Mouse (Mus musculus) lung, embryonic 15.5 days (tissue): ENCODE measurements around the gene Itga7. TPM values are rescaled to one million over a fixed set of nuclear protein-coding genes. Genes with fewer than 3 reads are reported as not detected.

Source experiments
- ATAC-seq: fragments of 200-750 bp; cut with Nextera tagmentation; 2 replicates; pipeline ENCODE4 v1.8.0; 2017; ENCODE audit warnings: moderate number of reproducible peaks, borderline replicate concordance; ENCODE audit not compliant: low FRiP score, low TSS enrichment; ENCODE audit errors: extremely low read depth
- H3K27ac ChIP-seq: fragments of 300-500 bp; sonication (generic); 2 replicates; pipeline ENCODE4 v1.5.1; 2015; ENCODE audit warnings: moderate library complexity, mild to moderate bottlenecking, inconsistent platforms
- H3K27me3 ChIP-seq: fragments of 300-500 bp; sonication (generic); 2 replicates; pipeline ENCODE4 v1.6.1; 2015; ENCODE audit warnings: inconsistent platforms
- H3K36me3 ChIP-seq: fragments of 300-500 bp; sonication (generic); 2 replicates; pipeline ENCODE4 v1.6.1; 2015; ENCODE audit warnings: inconsistent platforms
- H3K4me1 ChIP-seq: fragments of 300-500 bp; sonication (generic); 2 replicates; pipeline ENCODE4 v1.6.1; 2015; ENCODE audit warnings: inconsistent platforms
- H3K4me2 ChIP-seq: fragments of 300-500 bp; sonication (generic); 2 replicates; pipeline ENCODE4 v1.6.1; 2015; ENCODE audit warnings: inconsistent platforms, mild to moderate bottlenecking, moderate library complexity
- H3K4me3 ChIP-seq: fragments of 300-500 bp; sonication (generic); 2 replicates; pipeline ENCODE4 v1.5.1; 2015; ENCODE audit warnings: mild to moderate bottlenecking, inconsistent platforms
- H3K9ac ChIP-seq: fragments of 300-500 bp; sonication (generic); 2 replicates; pipeline ENCODE4 v1.6.1; 2015; ENCODE audit warnings: inconsistent platforms
- H3K9me3 ChIP-seq: fragments of 300-500 bp; sonication (generic); 2 replicates; pipeline ENCODE4 v1.6.1; 2016; ENCODE audit warnings: inconsistent platforms
- WGBS: fragments of 180-500 bp; shearing (Covaris S2); methylation state at CpG from one replicate; pipeline ENCODE4 v1.1.7; 2015; 5-methylcytosine and 5-hydroxymethylcytosine counted together
- polyA plus RNA-seq: library from polyadenylated mRNA; unstranded; fragments of >200 nt; fragmentation: Nextera tagmentation; extraction: Ambion mirVana; gene quantifications from 2 replicates; pipeline ENCODE4 v1.2.1, GENCODE M21; 2015

Itga7 gene
- polyA plus RNA-seq, 1 experiment from 2014 or later = 5.0 TPM

DNA sequence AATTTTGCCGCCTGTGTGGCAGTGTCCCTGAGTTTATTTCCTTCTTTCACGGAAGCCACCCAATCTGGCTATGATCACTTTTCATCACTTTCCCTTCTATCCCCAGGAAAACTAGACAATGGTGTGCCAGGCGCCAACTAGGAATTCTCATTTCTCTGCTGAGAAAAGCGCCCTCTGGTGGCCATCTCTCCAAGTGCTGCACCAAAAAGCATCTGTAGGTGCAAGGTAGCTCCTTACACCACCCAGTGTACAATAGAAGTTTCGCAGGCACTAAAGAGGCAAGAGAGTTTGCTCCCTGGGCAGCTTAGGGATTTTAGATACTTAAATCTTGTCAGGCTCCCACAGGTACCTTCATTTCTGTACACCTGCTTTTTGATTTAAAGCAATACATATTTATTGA is 20.4 kb upstream of the Itga7 start:
- no peak overlapping the region for H3K4me2 ChIP-seq
- 0 out of 2 replicates have a peak overlapping the region, but pooled peaks have one; percentile 30 for H3K27ac ChIP-seq

DNA sequence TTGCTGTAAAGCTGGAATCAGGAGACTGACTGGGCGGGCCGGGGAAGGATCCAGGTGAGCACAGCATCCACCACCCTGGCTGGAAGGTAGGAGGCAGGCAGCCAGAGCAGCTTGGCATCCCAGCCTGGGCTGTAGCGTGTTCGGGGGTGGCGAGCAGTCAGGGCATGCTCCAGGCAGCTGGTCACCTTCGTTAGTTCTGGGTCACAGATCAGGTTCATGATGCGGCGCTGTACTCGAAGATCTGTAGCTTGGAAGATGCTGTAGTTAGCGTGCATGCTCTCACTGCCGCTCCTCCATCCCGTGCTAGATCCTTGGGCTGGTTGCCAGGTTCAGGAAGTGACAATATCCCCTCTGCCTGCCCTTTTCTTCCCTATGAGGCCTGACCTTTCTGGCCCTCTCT is 19.9 kb upstream of the Itga7 start:
- no peak overlapping the region for H3K9ac ChIP-seq

More for the DNA sequence above, 20.4 kb upstream of the Itga7 start:
- no peaks in the 10 kb centered on the region for H3K9me3 ChIP-seq
- WGBS = 7% methylated on average over 5 of the region's 5 CpGs
- H3K4me3 ChIP-seq = no peak overlapping the region
- peaks cover 31% of the 10 kb centered on the region for H3K4me1 ChIP-seq
- H3K27me3 ChIP-seq = no peaks in the 10 kb centered on the region
- ATAC-seq = no peak
- no peak overlapping the region for H3K9ac ChIP-seq
- peaks cover 52% of the 10 kb centered on the region for H3K36me3 ChIP-seq

DNA sequence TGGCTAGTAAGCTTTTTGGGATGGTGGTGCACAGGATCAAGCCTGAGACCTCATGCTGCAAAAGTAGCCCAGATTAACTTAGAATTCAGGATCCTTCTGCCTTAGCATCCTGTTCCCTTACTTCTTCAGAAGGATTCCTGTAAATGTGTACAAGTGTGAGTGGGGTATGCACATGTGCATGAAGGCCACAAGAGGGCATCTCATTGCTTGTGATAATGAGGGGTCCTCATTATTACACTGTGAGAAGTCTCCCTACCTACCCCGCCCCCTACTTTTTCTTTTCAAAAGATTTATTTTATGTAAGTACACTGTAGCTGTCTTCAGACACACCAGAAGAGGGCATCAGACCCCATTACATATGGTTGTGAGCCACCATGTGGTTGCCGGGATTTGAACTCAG is 18.1 kb upstream of the Itga7 start:
- Histone ChIP-seq H3K4me1 (peaks cover 40% of the 10 kb centered on the region), H3K4me3 (no peak overlapping the region), H3K36me3 (peaks cover 59% of the 10 kb centered on the region), H3K27ac (no peak overlapping the region), H3K9ac (no peak overlapping the region), H3K9me3 (no peaks in the 10 kb centered on the region), H3K27me3 (no peaks in the 10 kb centered on the region), H3K4me2 (no peak overlapping the region)
- WGBS = 94% methylated on average over 2 of the region's 2 CpGs
- ATAC-seq = no peak

More for the DNA sequence above, 19.9 kb upstream of the Itga7 start:
- H3K27ac ChIP-seq = no peak overlapping the region
- H3K4me3 ChIP-seq = no peak overlapping the region
- H3K27me3 ChIP-seq = no peaks in the 10 kb centered on the region
- no peak overlapping the region for H3K4me2 ChIP-seq
- no peaks in the 10 kb centered on the region for H3K9me3 ChIP-seq
- peaks cover 55% of the 10 kb centered on the region for H3K36me3 ChIP-seq
- ATAC-seq = no peak
- WGBS = 86% methylated on average over 12 of the region's 12 CpGs
- H3K4me1 ChIP-seq = peaks cover 33% of the 10 kb centered on the region

DNA sequence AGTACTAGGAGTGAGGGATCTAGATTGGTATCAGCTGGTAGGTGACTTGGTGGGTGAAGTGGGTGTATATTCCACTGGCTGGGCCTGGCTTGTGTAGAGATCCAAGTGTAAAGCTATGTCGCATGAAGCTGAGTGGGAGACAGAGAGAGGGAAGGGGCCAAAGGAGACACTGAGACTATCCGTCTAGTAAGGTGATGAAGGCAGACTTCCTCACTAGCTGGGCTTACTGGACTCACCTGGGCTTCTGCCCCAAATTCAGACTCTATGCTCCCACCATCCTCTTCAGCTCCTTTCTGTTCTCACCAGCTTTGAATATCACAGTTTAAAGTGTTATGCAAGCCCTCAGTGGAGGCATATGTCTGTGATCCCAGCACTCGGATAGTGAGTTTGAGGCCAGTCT is 17.0 kb upstream of the Itga7 start:
- Histone ChIP-seq H3K4me3 (no peak overlapping the region), H3K4me2 (no peak overlapping the region), H3K27ac (no peak overlapping the region), H3K27me3 (no peaks in the 10 kb centered on the region), H3K36me3 (peaks cover 59% of the 10 kb centered on the region), H3K4me1 (peaks cover 36% of the 10 kb centered on the region), H3K9me3 (no peaks in the 10 kb centered on the region), H3K9ac (no peak overlapping the region)
- WGBS = 88% methylated on average over 3 of the region's 3 CpGs
- no peak for ATAC-seq

DNA sequence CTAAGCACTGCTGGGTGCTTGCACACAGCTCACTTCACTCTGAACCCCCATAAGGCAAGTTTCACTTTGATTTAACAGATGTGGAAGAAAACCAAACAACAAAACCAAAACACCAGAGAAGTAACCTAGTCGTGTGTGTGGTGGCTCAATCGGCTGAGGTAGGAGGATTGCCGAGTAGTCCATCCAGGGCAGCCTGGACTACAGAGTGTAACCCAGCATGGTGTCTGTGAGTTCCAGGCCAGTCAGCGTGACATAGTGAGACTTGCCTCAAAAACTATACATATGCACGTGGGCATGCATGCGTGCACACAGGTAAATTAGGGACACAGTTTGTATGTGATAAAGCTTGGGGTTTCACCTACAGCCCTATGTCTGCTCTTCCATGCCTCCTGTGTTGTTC is 16.2 kb upstream of the Itga7 start:
- no peak overlapping the region for H3K4me3 ChIP-seq
- H3K9ac ChIP-seq = no peak overlapping the region
- H3K27me3 ChIP-seq = no peaks in the 10 kb centered on the region
- H3K9me3 ChIP-seq = no peaks in the 10 kb centered on the region
- 83% methylated on average over 6 of the region's 6 CpGs for WGBS
- H3K36me3 ChIP-seq = peaks cover 56% of the 10 kb centered on the region
- no peak for ATAC-seq
- peaks cover 43% of the 10 kb centered on the region for H3K4me1 ChIP-seq
- no peak overlapping the region for H3K27ac ChIP-seq
- H3K4me2 ChIP-seq = no peak overlapping the region

DNA sequence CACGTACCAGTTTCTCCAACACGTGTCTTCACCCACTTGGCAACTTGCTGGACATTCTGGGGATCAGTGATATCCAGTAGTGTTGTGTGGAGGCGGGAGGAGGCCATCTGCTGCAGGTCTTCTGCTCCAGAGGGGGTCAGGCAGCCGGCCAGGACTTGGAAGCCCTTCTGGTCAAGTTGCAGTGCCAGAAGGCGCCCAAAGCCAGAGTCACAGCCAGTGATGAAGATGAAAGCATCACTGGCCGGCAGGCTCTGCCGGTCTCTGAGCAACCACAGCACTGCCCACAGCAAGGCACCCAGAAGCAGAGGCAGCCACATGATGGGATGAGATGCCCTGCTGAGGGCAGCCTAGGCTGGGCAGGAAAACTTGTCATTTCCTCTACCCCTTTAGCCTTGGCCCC is 15.4 kb upstream of the Itga7 start:
- no peak overlapping the region for H3K27ac ChIP-seq

DNA sequence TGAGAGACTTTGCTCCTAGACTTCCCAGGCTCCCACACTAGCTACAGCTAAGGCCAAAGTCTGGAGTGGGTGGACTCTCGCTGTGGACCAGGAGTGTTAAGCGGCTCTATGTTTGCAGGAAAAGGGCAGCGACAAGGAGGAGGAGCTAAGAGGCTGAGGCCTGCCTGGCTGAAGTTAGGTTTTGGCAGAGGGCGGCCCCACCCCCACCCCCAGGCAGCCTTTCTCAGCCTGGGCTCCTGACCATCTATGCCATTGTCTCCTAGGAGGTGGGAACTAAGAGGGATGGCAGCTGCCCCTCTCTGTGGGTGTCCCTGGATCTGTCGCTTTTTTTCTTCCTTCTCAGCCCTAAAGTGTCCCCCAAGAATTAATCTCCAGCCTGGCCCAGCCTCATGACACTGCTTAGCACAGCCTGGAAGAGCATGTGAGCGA is 14.4 kb upstream of the Itga7 start:
- Histone ChIP-seq H3K9ac (no peak overlapping the region), H3K27ac (peak overlapping the region; percentile 57), H3K36me3 (peaks cover 41% of the 10 kb centered on the region), H3K4me1 (peaks cover 46% of the 10 kb centered on the region), H3K4me2 (no peak overlapping the region), H3K4me3 (no peak overlapping the region), H3K9me3 (no peaks in the 10 kb centered on the region), H3K27me3 (no peaks in the 10 kb centered on the region)
- no peak for ATAC-seq
- WGBS = 26% methylated on average over 6 of the region's 6 CpGs

More for the DNA sequence above, 15.4 kb upstream of the Itga7 start:
- no peak for ATAC-seq
- no peaks in the 10 kb centered on the region for H3K27me3 ChIP-seq
- no peak overlapping the region for H3K4me2 ChIP-seq
- H3K4me1 ChIP-seq = peaks cover 43% of the 10 kb centered on the region
- no peaks in the 10 kb centered on the region for H3K9me3 ChIP-seq
- H3K36me3 ChIP-seq = peaks cover 50% of the 10 kb centered on the region
- H3K4me3 ChIP-seq = no peak overlapping the region
- no peak overlapping the region for H3K9ac ChIP-seq
- WGBS = 72% methylated on average over 7 of the region's 7 CpGs

DNA sequence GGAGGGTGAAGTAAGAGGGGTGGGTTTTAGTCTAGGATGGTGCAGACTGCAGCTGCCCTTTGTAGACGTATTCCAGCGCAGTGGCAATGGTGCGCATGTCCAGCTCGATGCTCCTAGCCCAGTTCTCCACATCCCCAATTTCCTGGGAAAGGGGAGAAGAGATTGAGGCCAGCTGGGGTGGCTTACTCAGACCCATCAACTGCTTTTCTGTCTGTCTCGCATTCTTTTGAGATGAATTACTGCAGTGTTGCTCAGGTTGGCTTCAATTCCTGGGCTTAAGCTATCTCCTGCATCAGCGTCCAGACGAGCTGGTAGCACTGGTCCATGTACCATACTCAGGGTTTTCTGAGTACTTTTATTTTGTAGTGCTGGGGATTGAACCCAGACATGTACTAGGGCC is 13.7 kb upstream of the Itga7 start:
- no peak overlapping the region for H3K9ac ChIP-seq
- 82% methylated on average over 7 of the region's 7 CpGs for WGBS
- H3K36me3 ChIP-seq = peaks cover 34% of the 10 kb centered on the region
- no peak overlapping the region for H3K4me3 ChIP-seq
- H3K27me3 ChIP-seq = no peaks in the 10 kb centered on the region
- H3K4me1 ChIP-seq = peaks cover 47% of the 10 kb centered on the region
- H3K27ac ChIP-seq = peak overlapping the region; percentile 57; the same call in 1 of the 2 replicates
- H3K9me3 ChIP-seq = no peaks in the 10 kb centered on the region
- no peak for ATAC-seq
- H3K4me2 ChIP-seq = no peak overlapping the region

DNA sequence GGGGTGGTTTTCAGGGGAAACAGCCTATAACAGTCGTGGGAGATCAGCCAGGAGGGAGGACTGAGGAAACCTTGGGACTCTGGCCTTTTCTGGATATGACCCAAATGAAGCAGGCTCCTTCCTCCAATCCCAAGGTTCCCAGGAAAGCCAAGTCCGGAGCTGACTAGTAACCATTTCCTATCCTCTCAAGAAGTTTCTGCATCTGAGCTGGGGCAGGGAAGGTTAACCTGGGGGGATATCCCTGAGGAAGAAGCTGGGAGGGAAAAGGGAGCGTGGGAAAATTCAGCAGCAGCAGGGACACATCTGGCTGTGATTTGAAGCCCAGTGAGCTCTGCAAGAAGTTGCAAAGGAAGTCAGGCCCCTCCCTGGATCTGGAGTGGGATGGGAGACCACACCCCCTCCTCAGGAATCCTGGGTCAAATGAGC is 12.9 kb upstream of the Itga7 start:
- ATAC-seq = no peak
- H3K4me3 ChIP-seq = no peak overlapping the region
- peak overlapping the region; percentile 57; the same call in 1 of the 2 replicates for H3K27ac ChIP-seq
- peaks cover 47% of the 10 kb centered on the region for H3K4me1 ChIP-seq
- 46% methylated on average over 3 of the region's 3 CpGs for WGBS
- H3K4me2 ChIP-seq = no peak overlapping the region
- no peaks in the 10 kb centered on the region for H3K27me3 ChIP-seq
- H3K9ac ChIP-seq = no peak overlapping the region
- H3K36me3 ChIP-seq = peaks cover 27% of the 10 kb centered on the region
- no peaks in the 10 kb centered on the region for H3K9me3 ChIP-seq

DNA sequence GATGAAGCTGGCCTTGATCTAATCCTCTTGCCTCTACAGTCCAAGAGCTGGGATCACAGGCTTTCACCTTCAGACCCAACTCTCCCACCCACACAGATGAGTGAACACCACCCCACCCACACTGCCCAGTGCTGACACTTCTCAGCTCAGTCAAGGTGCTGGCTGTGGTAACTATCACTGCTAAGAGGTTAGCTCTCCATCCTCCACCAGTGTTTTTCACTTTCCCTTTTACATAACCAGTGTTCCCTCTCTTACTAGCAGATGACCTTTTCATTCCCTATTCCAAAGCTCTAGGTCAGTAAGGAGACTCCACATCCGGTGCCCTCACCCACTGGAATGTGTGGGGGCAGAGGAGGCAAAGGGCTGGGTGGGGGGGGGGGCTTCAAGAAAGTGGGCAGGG is 12.4 kb upstream of the Itga7 start:
- no peak overlapping the region for H3K4me2 ChIP-seq
- no peak overlapping the region for H3K9ac ChIP-seq
- H3K27ac ChIP-seq = peak overlapping the region; percentile 57; the same call in 1 of the 2 replicates
- peaks cover 47% of the 10 kb centered on the region for H3K4me1 ChIP-seq
- H3K36me3 ChIP-seq = peaks cover 24% of the 10 kb centered on the region
- no peaks in the 10 kb centered on the region for H3K9me3 ChIP-seq
- WGBS = 43% methylated on average over 1 of the region's 1 CpGs
- H3K27me3 ChIP-seq = no peaks in the 10 kb centered on the region
- no peak overlapping the region for H3K4me3 ChIP-seq
- no peak for ATAC-seq

DNA sequence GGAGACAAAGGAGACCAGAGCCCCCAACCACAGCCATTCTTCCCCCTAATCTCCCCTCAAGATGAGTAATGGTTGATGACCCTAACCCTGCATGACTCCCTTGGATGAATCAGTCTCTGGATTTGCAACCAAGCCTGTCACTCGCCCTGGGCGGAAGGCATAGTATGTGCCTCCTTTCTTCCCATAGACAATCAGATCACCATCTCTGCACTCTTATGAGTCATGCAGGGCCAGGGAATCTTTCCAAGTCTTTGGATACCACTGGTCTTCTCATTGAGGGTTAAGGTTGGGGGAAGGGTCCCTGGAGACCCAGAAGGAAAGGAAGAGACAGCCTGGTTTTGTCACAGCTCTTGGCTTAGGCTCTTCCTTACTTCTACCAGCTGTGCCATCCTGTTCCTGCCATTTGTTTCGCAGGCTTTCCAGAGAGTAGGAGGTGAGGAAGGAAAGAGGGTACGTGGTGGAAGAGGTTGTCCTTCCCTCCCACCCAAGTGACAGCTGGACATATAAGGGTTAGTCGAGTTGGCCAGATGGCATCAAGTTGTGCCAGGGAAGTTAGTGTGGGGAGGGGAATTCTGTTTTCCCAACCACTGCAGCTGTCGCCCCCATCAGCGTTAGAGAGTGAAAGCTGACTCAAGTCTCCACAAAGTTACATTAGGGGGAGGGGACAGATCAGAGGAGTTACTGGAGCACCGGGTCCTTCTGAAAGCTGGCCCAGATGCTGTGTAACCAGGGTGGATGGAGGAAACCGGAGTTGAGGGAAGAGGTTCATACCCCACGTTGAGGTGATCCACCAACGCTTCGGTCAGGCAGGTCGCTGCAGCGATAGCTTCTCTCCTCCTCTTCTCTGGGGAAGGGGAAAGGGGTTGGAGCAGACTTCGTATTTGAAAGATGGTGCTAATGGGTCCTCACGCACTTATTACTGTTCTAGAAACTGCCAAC is 11.5 kb upstream of the Itga7 start:
- 64% methylated on average over 16 of the region's 16 CpGs for WGBS
- peak overlapping the region; percentile 97 for H3K27ac ChIP-seq
- H3K4me3 ChIP-seq = peak overlapping the region; percentile 86
- peaks cover 47% of the 10 kb centered on the region for H3K4me1 ChIP-seq
- H3K9ac ChIP-seq = peak overlapping the region; percentile 86; the same call in 1 of the 2 replicates
- no peak for ATAC-seq
- H3K27me3 ChIP-seq = peaks cover 4% of the 10 kb centered on the region; the same call in 1 of the 2 replicates
- H3K4me2 ChIP-seq = peak overlapping the region; percentile 88
- H3K9me3 ChIP-seq = no peaks in the 10 kb centered on the region
- H3K36me3 ChIP-seq = peaks cover 17% of the 10 kb centered on the region

DNA sequence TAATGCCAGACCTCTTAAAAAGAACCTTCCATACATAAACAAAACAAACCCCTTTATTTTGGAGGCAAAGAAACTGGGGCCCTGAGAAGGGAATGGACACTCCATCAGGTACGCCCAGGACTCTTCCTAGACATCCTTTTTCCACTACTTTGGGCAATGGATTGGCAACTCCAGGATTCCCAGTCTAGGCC is 10.9 kb upstream of the Itga7 start, which contains the start of gene Rdh5:
Rdh5 (minus strand) TSS at position 67 of the 191 bp plus-strand sequence.
- peaks cover 4% of the 10 kb centered on the region; the same call in 1 of the 2 replicates for H3K27me3 ChIP-seq
- no peak for ATAC-seq
- no peaks in the 10 kb centered on the region for H3K9me3 ChIP-seq
- H3K4me1 ChIP-seq = peaks cover 47% of the 10 kb centered on the region
- peak within 1 kb of the TSS; percentile 86 for H3K4me3 ChIP-seq
- H3K27ac ChIP-seq = peak within 1 kb of the TSS; percentile 97
- H3K36me3 ChIP-seq = peaks cover 11% of the 10 kb centered on the region
- H3K9ac ChIP-seq = peak within 1 kb of the TSS; percentile 86
- peak within 1 kb of the TSS; percentile 88 for H3K4me2 ChIP-seq
- 9% methylated on average over 1 of the region's 1 CpGs for WGBS
